In the genomic region with DNA sequence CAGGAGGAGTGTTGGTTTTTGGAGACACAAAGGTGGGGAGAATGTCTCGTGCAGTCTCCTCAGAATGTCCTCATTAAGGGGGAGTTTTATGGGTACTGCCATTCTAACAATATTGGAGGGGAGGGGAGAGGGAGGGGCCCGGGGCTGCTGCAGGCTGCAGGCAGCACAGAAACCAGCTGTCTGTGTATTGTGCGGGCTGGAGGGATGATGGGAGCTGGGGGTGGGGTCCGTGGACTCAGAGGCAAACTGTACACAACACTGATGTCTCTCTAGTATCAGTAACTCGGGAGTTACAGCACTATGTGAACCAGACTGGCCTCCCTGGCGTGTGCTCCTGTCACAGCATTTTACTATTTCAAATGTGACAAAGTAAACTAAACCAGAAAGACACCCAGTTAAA, we compare ENCODE assay signal across 17 mouse cellular contexts. TPM values are rescaled to one million over a fixed set of nuclear protein-coding genes. Genes with fewer than 3 reads are reported as not detected.
DNase-seq lines count a peak whose midpoint lies in the region; ATAC-seq and TF ChIP-seq lines count a peak whose summit lies in the region.
"Had no signal": no experiment of that assay in that cellular context is flagged by ENCODE, and none has a peak within 500 bp of the region (broad histone marks: within the 10 kb centered on the region; RNA-seq: fewer than 3 reads in every experiment).

No protein-coding gene starts in this region.

- WGBS in hindbrain, embryonic 10.5 days = 65% methylated on average over 6 of the region's 6 CpGs
- 49% methylated on average over 6 of the region's 6 CpGs for WGBS in hindbrain, postnatal 0 days
- 21% methylated on average over 6 of the region's 6 CpGs for WGBS in limb, embryonic 14.5 days

- DNase-seq in hindbrain, embryonic 10.5 days (ENCODE audit: low spot score) = no peak
- DNase-seq in hindbrain, postnatal 0 days (ENCODE audit: low spot score) = no peak
- peak; percentile 27 for DNase-seq in retina, postnatal 1 day
- DNase-seq in retina, embryonic 14.5 days (ENCODE audit: low spot score) = no peak
- DNase-seq in limb, embryonic 14.5 days (ENCODE audit: low spot score) = no peak
- peak; percentile 50 for DNase-seq in yolk sac, embryonic 10.5 days (ENCODE audit: low spot score)
- no peak for DNase-seq in thymus, postnatal 36 days
- DNase-seq: adrenal gland, adult 8-10 months; cerebellum, adult 2 months; heart, adult 18-20 months; lung, adult 2 months; lung, postnatal 4 days; midbrain, embryonic 14.5 days had no signal

- H3K27me3 ChIP-seq in hindbrain, embryonic 10.5 days (ENCODE audit: insufficient read depth, poor library complexity, severe bottlenecking) = no peaks in the 10 kb centered on the region
- no peaks in the 10 kb centered on the region for H3K27me3 ChIP-seq in hindbrain, postnatal 0 days (ENCODE audit: insufficient read depth, low read length)
- H3K27me3 ChIP-seq in limb, embryonic 14.5 days (ENCODE audit: control insufficient read depth, insufficient read depth, low read length) = no peaks in the 10 kb centered on the region
- H3K27me3 ChIP-seq: stomach, embryonic 15.5 days had no signal

- ATAC-seq in hindbrain, postnatal 0 days = no peak
- ATAC-seq in limb, embryonic 14.5 days (ENCODE audit: low FRiP score, low read depth) = 0 out of 2 replicates have a peak, but pooled peaks have one; percentile 24
- no peak for ATAC-seq in erythroid progenitor cell, adult 5-6 weeks (replicated peaks; ENCODE audit: low FRiP score, poor library complexity, severe bottlenecking)

- no peak overlapping the region for H3K4me3 ChIP-seq in hindbrain, embryonic 10.5 days
- H3K4me3 ChIP-seq in hindbrain, postnatal 0 days (ENCODE audit: low read length) = no peak overlapping the region
- H3K4me3 ChIP-seq in limb, embryonic 14.5 days (replicated peaks; ENCODE audit: low read length) = no peak overlapping the region
- H3K4me3 ChIP-seq: left cerebral cortex, adult 2 months; stomach, embryonic 15.5 days had no signal

- H3K4me1 ChIP-seq in hindbrain, embryonic 10.5 days (replicated peaks) = peaks cover 22% of the 10 kb centered on the region
- no peaks in the 10 kb centered on the region for H3K4me1 ChIP-seq in hindbrain, postnatal 0 days (ENCODE audit: insufficient read depth, low read length)
- H3K4me1 ChIP-seq in limb, embryonic 14.5 days (ENCODE audit: control insufficient read depth, insufficient read depth, low read length) = peaks cover 4% of the 10 kb centered on the region

- no peak overlapping the region for H3K9ac ChIP-seq in hindbrain, postnatal 0 days (replicated peaks; ENCODE audit: low read length)
- H3K9ac ChIP-seq in limb, embryonic 14.5 days (ENCODE audit: low read depth, low read length, severe bottlenecking) = no peak overlapping the region
- H3K9ac ChIP-seq: hindbrain, embryonic 14.5 days; stomach, embryonic 15.5 days had no signal

- 0 out of 2 replicates have a peak, but pooled peaks cover 3% of the 10 kb centered on the region for H3K9me3 ChIP-seq in hindbrain, embryonic 10.5 days
- no peaks in the 10 kb centered on the region; the same call in 1 of the 2 replicates for H3K9me3 ChIP-seq in hindbrain, postnatal 0 days (ENCODE audit: low read length)
- H3K9me3 ChIP-seq in limb, embryonic 14.5 days (ENCODE audit: control insufficient read depth, low read length) = no peaks in the 10 kb centered on the region
- H3K9me3 ChIP-seq: stomach, embryonic 15.5 days had no signal

- no peak for TF ChIP-seq CTCF in hindbrain, postnatal 0 days (IDR thresholded peaks at IDR 0.05; ENCODE audit: low read depth)

- TF ChIP-seq POLR2A in limb, embryonic 14.5 days (IDR thresholded peaks at IDR 0.05; ENCODE audit: borderline replicate concordance, extremely low read depth, insufficient read depth, insufficient read length) = no peak

- H3K27ac ChIP-seq in hindbrain, embryonic 10.5 days = 0 out of 2 replicates have a peak overlapping the region, but pooled peaks have one; percentile 50
- H3K27ac ChIP-seq in hindbrain, postnatal 0 days = no peak overlapping the region
- H3K27ac ChIP-seq in limb, embryonic 14.5 days (replicated peaks; ENCODE audit: low read depth, low read length) = no peak overlapping the region
- H3K27ac ChIP-seq: hindbrain, embryonic 14.5 days; left cerebral cortex, adult 2 months had no signal

- H3K4me2 ChIP-seq in hindbrain, postnatal 0 days (ENCODE audit: low read depth, low read length) = no peak overlapping the region
- H3K4me2 ChIP-seq in limb, embryonic 14.5 days (replicated peaks; ENCODE audit: low read depth, low read length, severe bottlenecking) = no peak overlapping the region
- H3K4me2 ChIP-seq: hindbrain, embryonic 14.5 days; stomach, embryonic 15.5 days had no signal

- no peaks in the 10 kb centered on the region for H3K36me3 ChIP-seq in hindbrain, embryonic 10.5 days
- H3K36me3 ChIP-seq in hindbrain, postnatal 0 days (ENCODE audit: insufficient read depth, low read length) = no peaks in the 10 kb centered on the region
- H3K36me3 ChIP-seq in limb, embryonic 14.5 days (ENCODE audit: control insufficient read depth, insufficient read depth, low read length) = no peaks in the 10 kb centered on the region
- H3K36me3 ChIP-seq: stomach, embryonic 15.5 days had no signal

RNA-seq across cellular contexts. Expression of gene Katnal1, which starts 5.3 kb away (rescaled TPM):
- 22.4 and 23.6 TPM in 2 replicates for polyA plus RNA-seq in hindbrain, embryonic 10.5 days (2016; fragmentation: Nextera tagmentation; extraction: Ambion mirVana)
- total RNA-seq in hindbrain, postnatal 0 days (2014; rRNA removed) = 33.7 and 34.3 TPM in 2 replicates
- polyA plus RNA-seq in hindbrain, postnatal 0 days (2015; fragmentation: Nextera tagmentation; extraction: Ambion mirVana) = 23.8 and 28.1 TPM in 2 replicates
- polyA plus RNA-seq in limb, embryonic 14.5 days (2012; rRNA removed) = 13.3 and 14.1 TPM in 2 replicates
- 12.9 and 15.0 TPM in 2 replicates for polyA plus RNA-seq in limb, embryonic 14.5 days (2014; fragmentation: Nextera tagmentation; extraction: Ambion mirVana)
- 28.5 and 40.2 TPM in 2 replicates for total RNA-seq in erythroid progenitor cell, adult 5-6 weeks (2015; ENCODE audit: low replicate concordance)
- total RNA-seq in erythroid progenitor cell, adult 5-6 weeks (2017; ENCODE audit: low replicate concordance) = 47.7 and 54.4 TPM in 2 replicates

Comparison
In these comparisons a context has a peak if more than half of its experiments do, and no peak if none do; other contexts are left out.
1. DNase-seq: peak in retina, postnatal 1 day (single experiment) and yolk sac, embryonic 10.5 days (single experiment); none in hindbrain, embryonic 10.5 days (single experiment), hindbrain, postnatal 0 days (single experiment), retina, embryonic 14.5 days (single experiment), limb, embryonic 14.5 days (single experiment) and thymus, postnatal 36 days (0 of 2).